Mouse (Mus musculus) heart, adult 8-10 months (tissue): Measurements from ENCODE around the gene Myo9b. TPM values are rescaled to one million over a fixed set of nuclear protein-coding genes. Genes with fewer than 3 reads are reported as not detected.

Source experiments
- DNase-seq: peaks from one replicate; pipeline ENCODE4 v3.0.0; 2022; ENCODE audit warnings: low spot score
- total RNA-seq, 4 experiments: library from RNA; stranded (reverse); gene quantifications; 2 replicates each; pipeline ENCODE4 v1.2.4; 2022

The Myo9b gene
- total RNA-seq, 4 experiments from 2014 or later, result 22.8 to 27.1 (median 24.2) TPM

DNA sequence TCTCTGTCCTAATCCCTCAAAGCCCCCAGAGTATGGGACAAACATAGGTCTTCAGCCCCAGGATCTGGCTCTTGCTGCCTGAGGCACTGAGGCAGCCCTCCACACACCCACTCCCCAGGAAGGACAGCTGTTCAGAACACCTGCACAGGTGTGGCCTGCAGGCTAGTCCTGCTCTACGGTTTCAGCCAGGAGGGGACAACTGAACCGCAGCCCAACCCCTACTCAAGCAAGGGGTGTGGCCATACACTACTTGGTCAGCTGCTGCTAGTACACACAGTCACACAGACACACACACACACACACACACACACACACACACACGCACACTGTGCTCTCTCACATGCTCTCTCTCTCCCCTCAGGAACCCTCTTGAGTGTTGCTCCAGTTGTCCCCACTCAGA, 111.3 kb downstream of the Myo9b start:
- DNase-seq, result no peak

DNA sequence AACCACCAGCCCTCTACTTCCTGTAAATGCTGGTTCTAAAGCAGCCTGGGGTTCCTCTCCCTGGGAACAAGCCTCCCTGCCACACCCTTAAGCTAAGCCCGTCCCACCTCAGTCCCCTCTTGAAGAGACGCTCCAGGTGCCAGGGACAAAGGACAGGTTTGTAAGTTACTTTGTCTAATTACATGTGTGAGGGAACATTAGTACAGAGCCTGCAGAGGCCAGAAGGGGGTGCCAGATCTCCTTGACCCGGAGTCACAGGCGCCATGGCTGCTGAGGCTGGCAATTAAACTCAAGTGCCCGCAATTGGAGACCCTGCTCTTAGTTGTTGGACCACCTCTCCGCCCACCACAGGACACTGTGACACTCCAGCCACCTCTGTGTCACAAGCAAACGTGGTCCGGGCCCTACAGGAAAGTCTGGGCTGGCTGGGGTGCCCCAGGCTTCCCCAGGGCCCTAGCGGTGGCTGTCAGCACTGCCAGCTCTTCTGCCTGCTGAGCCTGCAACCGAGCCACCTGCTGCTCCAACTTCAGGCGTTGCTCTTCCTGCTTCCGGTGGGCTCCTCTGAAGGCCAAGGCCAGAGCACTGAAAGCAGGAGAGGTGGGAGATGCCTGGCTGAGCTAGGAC, 112.8 kb downstream of the Myo9b start:
- no peak for DNase-seq

DNA sequence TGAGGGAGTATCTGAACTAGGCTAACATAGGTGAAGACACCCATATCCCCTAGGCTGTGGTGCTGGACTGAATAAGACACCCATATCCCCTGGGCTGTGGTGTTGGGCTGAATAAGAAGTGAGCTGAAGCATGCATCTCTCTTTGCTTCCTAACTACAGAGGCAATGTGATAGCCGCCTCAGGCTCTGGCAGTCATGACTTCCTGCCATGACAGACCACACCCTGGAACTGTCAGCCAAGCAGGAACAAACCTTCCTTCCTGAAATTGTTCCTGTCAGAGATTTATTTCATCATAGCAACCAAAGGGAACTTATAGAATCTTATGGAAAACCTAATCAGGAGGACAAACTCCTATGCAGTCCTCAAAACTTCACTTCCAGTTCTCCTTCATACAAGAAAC, 115.8 kb downstream of the Myo9b start:
- DNase-seq, result no peak

DNA sequence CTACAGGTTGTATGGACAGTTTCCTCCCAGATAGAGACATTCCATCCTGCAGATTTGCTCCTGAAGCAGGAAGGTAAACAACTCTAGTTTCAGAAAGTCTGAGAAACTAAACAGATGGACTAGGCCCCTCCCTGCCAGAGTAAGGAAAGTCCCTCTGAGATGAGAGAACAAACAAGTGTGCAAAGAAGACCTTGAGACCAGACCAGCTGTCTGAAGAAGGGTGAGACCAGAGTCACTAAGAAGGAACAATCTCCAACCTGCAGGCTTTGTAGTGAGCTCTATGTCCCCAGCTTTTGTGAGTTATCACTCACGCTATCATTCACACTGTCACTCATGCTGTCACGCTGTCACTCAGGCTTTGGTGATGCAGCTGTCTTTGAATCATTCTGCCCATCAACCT, 119.2 kb downstream of the Myo9b start:
- DNase-seq, result no peak

DNA sequence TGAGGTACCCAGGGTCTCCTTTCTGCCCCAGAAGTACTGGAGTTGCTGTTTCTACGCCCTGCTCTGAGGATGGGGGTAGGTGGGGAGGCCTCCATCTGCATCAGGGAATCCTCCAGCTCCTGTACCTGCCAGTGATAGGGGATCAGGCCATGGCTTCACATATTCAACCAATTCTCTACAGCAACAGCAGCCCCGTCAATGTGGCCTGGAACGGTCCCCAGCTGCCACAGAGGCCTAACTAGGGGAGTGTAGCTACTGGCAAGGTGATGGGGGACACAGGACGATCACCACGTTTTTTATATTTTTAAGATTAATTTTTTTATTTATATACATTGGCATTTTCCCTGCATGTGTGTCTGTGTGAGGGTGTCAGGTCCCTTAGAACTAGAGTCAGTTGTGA, 119.9 kb downstream of the Myo9b start:
- DNase-seq, result no peak

DNA sequence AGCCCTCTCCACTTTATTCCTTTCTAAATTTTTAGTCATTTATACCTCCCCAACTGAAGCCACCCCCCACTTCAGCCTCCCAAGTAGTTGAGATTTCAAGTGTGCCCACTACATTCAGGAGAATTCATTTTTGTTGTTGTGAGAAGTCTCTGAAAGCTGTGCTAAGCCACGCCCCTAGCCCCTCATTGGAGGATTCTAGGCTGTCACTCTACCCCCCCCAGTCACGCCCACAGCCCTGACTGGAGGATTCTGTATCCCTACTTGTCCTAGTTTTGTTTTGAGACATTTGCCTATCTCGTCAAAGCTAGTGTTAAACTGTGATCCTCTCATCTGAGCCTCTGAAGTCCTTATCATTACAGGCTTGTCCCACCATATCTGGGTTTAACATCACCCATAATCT, 120.4 kb downstream of the Myo9b start:
- no peak for DNase-seq

DNA sequence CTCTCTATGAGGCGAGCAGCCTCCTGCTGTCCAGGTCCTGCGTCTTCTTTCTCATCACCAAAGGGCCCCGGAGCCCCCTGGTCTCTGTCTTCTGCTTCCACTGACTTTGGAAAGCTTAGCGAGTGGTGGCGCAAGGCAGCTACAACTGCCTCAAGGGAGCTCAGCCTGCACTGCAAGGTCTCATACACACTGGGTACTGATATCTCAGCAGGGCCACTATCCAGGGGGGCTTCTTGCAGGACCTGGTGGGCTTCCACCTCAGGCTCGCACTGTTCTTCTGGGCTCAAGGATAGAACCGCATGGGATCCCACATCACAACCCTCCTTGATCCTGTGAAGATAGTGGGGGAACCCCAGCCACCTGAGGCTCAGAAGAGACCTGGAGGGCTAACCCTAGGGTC, 122.0 kb downstream of the Myo9b start:
- DNase-seq, result no peak

DNA sequence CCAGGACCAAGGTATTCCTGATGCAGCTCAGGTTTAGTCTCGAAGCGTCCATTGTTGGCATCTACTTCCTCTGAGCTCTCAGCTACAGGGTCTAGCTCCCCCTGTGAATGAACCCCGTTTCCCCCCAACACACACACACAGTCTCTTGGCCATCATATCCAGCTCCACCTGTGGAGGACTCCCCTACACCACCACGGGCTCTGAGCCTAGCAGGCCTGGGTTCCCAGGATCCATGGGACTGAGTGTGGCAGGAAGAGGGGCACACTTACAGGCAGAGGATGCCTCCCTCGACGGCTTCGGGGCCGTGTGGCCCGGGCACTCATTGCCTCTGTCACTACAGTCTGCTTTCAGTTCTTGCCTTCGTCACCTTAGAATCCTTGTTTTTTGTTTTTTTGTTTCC, 122.6 kb downstream of the Myo9b start:
- no peak for DNase-seq

DNA sequence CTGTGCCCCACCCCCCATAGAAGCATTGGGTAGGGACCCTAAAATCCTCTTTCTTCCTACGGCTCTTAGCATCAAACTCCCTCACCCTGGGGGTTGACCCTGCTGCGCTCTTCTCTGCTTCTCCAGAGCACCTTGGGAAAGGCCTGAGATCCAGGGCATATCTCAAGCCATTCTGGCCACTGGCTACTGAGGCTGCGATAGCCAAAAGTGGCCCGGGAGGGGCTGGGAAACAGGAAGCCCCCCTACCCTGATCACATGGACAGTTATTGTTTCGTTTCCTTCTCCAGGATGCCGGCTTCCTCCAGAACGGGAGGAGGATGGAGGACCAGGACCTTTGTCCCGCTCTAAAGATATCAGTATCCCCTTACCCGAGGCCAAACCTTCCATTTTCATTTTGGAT, 123.1 kb downstream of the Myo9b start, which contains the start of gene Ushbp1:
Gene Ushbp1, minus strand, starts transcription at position 174 of the 400 bp plus-strand sequence.
- peak; percentile 82 for DNase-seq

DNA sequence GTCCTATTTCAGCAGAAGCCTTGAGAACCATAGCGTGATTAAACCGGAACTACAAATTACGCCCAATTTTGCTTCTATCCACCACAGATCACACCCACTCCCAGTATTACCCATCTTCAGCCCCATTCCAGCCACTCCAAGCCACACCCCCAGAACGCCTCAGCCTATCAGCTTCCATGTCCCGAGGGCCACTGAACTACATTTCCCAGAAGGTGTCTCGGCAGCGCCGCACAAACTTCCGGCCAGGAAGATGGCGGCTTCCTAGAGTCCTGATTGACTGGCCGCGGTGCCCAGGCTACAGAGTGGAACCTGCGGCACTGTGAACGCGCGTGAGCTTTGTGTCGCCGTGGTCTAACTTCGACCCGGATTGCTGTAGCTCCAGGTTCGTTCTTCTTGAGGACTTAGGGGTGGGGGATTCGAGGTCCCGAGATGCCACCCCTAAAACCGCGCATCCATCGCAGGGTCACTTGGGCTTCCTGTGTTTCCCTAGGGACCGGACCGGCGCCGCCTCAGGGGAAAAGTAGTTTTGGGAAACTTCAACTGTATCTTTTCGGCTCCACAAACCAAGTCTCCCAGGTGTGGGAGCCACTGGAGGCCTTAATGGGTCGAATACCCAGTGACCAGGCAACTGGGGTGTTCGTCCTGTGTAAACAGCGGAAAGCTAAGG, 124.3 kb downstream of the Myo9b start, which contains the start of gene Babam1:
Gene Babam1, plus strand, starts transcription at position 223 of the 667 bp plus-strand sequence.
- DNase-seq, result peak; percentile 96

DNA sequence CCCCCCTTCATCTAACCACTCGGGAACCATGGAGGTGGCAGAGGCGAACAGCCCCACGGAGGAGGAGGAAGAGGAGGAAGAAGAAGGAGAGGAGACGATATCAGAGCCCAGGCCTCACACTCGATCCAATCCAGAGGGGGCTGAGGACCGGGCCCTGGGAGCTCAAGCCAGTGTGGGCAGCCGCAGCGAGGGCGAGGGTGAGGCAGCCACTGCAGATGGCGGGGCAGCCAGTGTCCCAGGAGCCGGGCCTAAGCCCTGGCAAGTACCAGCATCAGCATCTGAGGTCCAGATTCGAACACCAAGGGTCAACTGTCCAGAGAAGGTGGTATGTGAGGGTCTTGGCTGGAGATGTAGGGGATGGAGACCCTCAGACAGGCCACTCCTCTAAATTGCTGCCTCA, 125.2 kb downstream of the Myo9b start:
- no peak for DNase-seq

DNA sequence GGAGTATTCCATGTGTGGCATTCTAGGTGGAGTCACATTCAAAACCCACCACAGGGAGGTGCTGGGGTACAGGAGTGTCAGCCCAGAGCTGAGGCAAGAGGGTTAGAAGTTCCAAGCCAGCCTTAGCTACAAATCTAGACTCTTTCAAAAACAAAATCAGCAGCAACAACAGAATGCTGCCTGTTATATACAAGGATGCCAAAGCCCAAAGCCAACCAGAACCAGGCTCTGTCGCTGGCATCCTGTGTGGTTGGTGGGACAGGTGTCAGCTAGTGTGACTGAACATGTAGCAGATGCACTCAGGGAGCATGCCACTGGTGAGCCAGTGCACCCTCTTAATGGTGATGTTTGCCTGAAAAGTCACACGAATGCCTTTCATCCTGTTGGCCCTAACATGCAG, 128.3 kb downstream of the Myo9b start:
- DNase-seq, result no peak

DNA sequence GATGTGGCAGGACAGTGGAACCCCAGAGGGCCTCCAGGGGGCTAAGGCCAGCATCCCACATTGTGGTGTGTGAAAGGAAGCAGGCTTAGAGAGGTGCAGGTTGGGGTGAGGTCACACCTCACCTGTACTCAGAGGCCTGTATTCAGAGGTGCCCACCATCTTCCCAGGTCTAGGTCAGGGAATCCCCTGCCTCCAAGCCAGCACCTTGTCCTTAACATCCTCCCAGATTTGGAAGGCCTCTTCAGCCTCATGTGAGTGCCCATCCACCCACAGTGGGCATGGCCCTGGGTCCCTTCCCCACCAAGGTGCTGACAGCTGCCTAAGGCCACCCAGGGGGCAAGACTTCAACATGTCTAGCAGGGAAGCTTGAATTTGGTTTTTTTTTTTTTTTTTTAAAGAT, 128.9 kb downstream of the Myo9b start:
- no peak for DNase-seq

DNA sequence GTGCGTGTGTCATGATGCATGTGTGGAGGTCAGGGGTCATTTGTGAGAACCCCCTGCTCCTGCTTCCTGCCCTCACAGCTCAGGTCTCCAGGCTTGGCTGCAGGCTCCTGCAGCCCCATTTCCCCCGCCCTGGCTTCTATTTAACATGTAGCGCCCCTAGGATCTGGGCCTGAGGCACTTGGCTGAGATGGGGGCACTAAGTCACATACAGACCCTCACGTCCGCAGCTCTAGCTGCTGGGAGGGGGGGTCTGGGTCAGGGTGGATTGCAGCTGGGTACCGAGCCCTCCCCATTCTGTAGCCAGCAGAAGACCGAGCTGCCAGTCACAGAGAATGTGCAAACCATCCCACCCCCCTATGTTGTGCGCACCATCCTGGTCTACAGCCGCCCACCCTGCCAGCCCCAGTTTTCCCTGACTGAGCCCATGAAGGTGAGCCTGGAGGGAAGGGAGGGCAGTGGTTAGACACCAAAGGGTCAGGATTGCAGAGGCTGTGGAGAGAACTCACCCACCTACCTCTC, 130.0 kb downstream of the Myo9b start:
- DNase-seq, result no peak

DNA sequence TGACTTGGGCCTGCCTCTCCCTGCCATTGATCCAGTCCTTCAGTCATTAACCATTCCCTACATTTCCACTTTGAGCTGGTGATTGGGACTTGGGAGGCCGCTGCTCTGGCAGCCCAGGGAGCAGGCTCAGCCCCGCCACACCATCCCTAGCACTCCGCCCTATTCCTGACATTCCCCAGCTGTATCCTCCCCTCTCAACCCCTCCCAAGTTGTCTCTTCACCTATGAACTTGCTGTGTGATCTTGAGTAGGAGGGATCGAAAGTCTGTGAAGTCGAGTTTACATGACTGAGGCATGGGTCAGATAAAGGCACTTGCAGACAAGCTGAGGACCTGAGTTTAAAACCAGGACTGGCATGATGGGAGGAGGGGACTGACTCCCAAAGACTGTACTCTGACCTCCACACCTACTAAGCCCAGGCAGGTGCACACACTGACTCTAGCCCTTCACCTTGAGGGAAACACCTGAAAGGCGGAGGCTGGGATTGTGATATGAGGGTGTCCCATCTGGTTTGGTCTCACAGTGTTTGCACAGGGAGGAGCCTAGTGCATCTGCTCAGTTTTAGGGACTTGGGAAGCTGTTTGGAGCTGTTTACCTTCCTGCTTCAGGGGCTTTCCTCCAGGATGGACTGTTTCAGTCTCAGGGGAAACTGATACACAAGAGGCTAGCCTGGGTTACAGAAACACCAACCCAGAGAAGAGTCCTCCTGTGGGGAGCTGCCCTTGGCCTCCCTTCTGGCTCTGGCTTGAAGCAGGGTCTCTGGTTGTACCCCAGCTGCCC, 130.8 kb downstream of the Myo9b start:
- DNase-seq, result no peak

DNA sequence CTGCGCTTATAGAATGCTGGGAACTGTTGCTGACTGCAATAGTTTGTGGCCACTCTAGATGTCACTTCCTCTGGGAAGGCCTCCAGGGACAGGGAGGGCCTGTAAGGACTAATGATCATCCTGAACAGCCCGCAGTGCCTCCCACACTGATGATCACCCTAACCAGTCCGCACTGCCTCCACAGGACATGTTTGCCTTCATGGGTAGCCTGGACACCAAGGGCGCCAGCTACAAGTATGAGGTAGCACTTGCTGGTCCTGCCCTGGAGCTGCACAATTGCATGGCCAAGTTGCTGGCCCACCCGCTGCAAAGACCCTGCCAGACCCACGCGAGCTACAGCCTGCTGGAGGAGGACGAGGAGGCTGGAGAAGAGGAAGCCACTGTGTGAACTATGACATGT, 131.5 kb downstream of the Myo9b start:
- DNase-seq, result no peak

DNA sequence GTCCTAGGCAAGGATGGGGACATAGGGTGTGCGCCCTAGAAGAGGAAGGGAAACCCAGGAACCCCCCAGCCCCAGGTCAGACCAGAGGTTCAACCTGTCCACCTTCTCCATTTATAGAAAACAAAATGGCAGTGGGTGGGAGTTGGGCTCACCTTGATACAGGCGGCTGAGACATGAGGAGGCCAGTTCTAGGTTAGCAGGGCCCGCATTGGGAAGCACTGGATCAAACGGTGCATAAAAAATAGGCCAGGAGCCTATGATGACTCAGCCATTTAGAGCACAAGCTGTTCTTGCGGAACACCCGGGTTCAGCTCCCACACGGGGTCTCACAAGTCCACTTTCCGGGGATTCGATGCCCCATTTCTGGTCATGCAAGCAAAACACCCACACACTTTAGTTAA, 132.4 kb downstream of the Myo9b start:
- DNase-seq, result no peak

DNA sequence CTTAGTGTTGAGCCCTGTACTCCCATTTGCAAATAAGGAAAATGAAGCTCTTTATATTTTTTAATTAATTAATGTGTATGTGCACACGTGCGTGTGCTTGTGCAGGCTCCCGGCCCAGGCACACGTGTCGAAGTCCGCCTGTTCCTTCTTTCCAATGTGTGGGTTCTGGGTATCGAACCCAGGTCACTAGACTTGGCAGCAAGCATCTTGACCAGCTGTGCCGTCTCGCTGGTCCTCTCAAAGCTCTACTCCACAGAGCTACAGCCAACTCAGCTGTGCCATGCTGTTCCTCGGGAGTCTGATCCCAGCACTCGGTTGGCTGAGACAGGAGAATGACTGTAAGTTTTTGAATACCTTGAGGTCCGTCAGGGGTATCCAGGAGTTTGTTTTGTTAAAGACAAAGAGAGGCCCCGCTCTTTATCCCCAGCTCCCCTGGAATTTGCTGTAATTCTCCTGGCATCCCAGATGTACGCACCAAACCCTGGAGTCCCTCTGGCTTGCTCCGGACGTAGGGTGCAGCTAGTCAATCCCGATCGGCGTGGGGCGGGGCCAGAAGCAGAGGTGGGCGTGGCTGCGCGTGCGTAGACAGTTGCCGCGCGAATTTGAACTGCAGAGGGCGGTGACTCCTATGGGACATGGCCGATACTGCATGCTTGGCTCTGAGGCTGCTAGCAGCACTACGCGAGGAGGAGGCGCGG, 133.0 kb downstream of the Myo9b start, which contains the start of gene Ankle1:
Gene Ankle1, plus strand, starts transcription at position 610 of the 698 bp plus-strand sequence.
- DNase-seq, result peak; percentile 97

DNA sequence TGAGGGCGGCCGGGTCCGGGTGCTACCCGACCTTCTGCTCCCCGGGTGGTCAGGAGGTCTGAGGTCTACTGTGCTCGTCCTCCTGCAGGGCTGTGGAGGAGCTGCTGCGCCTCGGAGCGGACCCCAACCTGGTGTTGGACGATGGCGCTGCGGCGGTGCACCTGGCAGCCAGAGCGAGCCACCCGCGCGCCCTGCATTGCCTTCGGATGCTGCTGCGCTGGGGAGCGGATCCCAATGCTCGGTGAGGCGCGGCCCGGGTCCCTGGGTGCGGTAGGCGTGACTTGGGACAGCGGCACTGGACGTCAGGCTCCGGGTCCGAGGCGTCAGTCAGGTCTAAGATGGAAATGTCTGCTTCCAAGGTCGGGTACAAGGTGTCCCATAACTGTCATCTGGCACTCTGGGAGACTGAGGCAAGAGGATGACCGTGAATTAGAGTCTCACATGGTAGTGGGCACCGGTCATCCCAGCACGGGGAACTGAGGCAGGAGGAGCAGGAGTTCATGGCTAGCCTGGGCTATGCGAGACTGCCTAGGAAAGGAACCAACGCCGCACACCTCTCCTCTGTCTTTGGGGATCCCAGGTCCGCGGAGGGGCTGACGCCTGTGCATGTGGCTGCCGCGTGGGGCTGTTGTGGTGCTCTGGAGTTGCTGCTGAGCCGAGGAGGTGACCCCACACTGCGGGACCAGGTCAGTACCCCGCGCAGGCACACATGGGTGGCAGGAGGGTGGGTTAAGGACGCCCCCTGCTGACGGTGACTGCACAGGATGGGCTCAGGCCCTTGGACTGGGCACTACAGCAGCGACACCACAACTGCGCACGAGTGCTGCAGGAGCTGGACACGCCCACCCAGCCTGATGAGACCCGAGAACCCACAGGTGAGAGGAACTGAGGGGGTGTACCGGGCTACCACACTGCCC, 133.8 kb downstream of the Myo9b start:
- no peak for DNase-seq

DNA sequence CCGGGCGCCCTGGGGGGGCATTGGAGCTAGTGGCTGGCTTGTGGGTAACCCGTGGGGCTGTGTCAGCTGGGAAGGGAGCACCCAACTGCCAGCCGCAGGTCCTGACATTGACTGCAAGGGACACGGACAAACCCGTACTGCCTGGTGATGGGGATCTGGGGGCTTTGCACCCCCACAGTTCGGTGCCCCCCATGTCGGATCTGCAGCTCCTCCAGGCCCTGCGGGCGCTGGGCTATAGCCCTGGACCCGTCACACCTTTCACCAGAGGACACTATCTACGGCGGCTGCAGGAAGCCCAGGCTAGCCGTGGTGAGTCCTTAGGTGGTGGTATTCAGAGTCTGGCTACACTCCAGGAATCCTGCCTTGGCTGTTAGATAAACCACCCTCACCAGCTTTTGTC, 134.9 kb downstream of the Myo9b start:
- DNase-seq, result no peak

DNA sequence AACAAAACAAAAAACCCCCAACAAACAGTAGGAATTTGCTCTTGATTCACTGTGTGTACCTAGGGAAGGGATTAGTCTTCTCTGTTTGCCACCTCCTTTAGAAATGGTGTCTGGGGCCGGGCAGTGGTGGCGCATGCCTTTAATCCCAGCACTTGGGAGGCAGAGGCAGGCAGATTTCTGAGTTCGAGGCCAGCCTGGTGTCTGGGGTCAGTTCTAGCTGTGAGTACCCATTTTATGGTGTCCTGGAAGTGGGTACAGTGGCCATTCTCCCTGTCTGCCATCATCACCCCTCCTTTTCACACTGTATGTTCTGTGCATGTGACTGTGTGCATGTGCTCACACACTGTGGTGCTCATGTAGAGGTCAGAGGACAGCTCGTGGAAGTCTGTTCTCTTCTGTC, 135.7 kb downstream of the Myo9b start:
- no peak for DNase-seq
